Mouse (Mus musculus) adrenal gland, postnatal 36 days (tissue): Measurements from ENCODE around the gene Iqch. TPM values are rescaled to one million over a fixed set of nuclear protein-coding genes. Genes with fewer than 3 reads are reported as not detected.

Experiments used
- DNase-seq, 2 experiments: peaks; one replicate each; pipeline ENCODE4 v3.0.0; 2021; ENCODE audit warnings: mixed read lengths in 1 of 2
- long read RNA-seq, 2 experiments: library from polyadenylated mRNA; stranded (forward); transcript quantifications; one replicate each; pipeline ENCODE4 v2.0.0; 2021; ENCODE audit warnings: borderline sequencing depth in 2 of 2
- total RNA-seq, 2 experiments: library from RNA; stranded (reverse); gene quantifications; 2 replicates each; pipeline ENCODE4 v1.2.3; 2021

Gene Iqch
- not detected for total RNA-seq
- long read RNA-seq, experiment 1, result 0 reads
- long read RNA-seq, experiment 2, result 0 reads

- peak; percentile 98 for DNase-seq
Measured at GRCm38 (mm10) chr9:63602043-63602939, at the start of gene Iqch, which contains the start of gene Aagab. Gene Iqch (minus strand): TSS chr9:63602493. Gene Aagab (plus strand): TSS chr9:63602660.

GRCm38 (mm10) chr9:63651594-63651993, 49.3 kb upstream of the Iqch start:
- DNase-seq, result no peak

GRCm38 (mm10) chr9:63650905-63651304, 48.6 kb upstream of the Iqch start:
- no peak for DNase-seq

GRCm38 (mm10) chr9:63649841-63650545, 47.7 kb upstream of the Iqch start:
- DNase-seq, result peak; percentile 50 to 64

- DNase-seq, result no peak
Measured at GRCm38 (mm10) chr9:63648520-63648918, 46.2 kb upstream of the Iqch start.

GRCm38 (mm10) chr9:63647581-63648519, 45.6 kb upstream of the Iqch start:
- no peak for DNase-seq

GRCm38 (mm10) chr9:63645084-63645483, 42.8 kb upstream of the Iqch start:
- no peak for DNase-seq

GRCm38 (mm10) chr9:63644011-63644410, 41.7 kb upstream of the Iqch start:
- no peak for DNase-seq

GRCm38 (mm10) chr9:63641983-63642646, 39.8 kb upstream of the Iqch start:
- DNase-seq, result no peak

GRCm38 (mm10) chr9:63636113-63636512, 33.8 kb upstream of the Iqch start:
- DNase-seq, result no peak

GRCm38 (mm10) chr9:63633334-63633733, 31.0 kb upstream of the Iqch start:
- DNase-seq, result no peak

- DNase-seq, result no peak
Measured at GRCm38 (mm10) chr9:63632924-63633323, 30.6 kb upstream of the Iqch start.

GRCm38 (mm10) chr9:63632045-63632444, 29.8 kb upstream of the Iqch start:
- no peak for DNase-seq

GRCm38 (mm10) chr9:63625090-63625756, 22.9 kb upstream of the Iqch start:
- DNase-seq, result no peak

- no peak for DNase-seq
Measured at GRCm38 (mm10) chr9:63623895-63624569, 21.7 kb upstream of the Iqch start.

GRCm38 (mm10) chr9:63617967-63618366, 15.7 kb upstream of the Iqch start:
- DNase-seq, result no peak

GRCm38 (mm10) chr9:63614018-63614985, 12.0 kb upstream of the Iqch start:
- DNase-seq, result no peak

GRCm38 (mm10) chr9:63613569-63613968, 11.3 kb upstream of the Iqch start:
- no peak for DNase-seq
